Mouse (Mus musculus) small intestine, adult 2 months (tissue): ENCODE data around the gene Camta1.

Source experiments
- CTCF ChIP-seq: fragments of 200-500 bp; IDR thresholded peaks from 2 replicates; pipeline ENCODE4 v1.5.1; 2012; ENCODE audit warnings: low read depth, mild to moderate bottlenecking, control low read depth, inconsistent platforms, low read length, moderate library complexity, mixed read lengths; ENCODE audit not compliant: insufficient replicate concordance, insufficient read length; ENCODE audit errors: extremely low read depth
- POLR2A ChIP-seq: fragments of 200-500 bp; IDR thresholded peaks from 2 replicates; pipeline ENCODE4 v1.6.1; 2012; ENCODE audit warnings: low read depth, mild to moderate bottlenecking, control low read depth, inconsistent platforms, low read length, moderate library complexity

DNA sequence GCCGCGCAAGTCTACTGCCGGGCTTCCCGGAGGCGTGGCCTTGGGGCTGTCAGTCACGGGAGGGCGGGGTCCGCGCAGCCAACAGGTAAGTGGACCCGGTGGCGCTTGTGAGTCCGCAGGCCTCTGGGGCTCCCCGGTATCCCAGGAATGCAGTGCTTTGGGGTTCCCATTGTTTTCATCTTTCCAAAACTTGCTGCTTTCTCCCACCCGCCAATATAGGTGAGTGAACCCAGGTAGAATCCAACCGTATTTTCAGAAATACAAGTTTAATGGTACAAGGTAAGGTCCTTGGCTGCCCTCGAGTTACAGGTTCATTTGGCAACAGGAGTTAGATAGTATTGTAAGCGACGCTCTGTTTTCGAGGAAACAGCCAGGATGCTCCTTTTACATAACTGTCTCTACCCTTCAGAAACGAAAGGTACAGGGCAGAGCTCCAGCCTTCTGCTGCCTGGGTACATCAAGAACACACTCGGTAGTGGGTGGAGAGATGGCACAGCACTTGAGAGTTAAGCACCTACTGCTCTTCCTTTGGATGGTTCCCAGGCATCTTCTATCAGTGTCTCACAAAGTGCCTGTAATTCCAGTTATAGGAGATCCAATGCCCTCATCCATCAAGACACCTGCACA lies 816.6 kb downstream of the Camta1 start:
- TF ChIP-seq POLR2A (no peak; the same call in 1 of the 2 replicates), CTCF (no peak)
